Mouse (Mus musculus): ENCODE data around the gene Ica1. TPM values are rescaled to one million over a fixed set of nuclear protein-coding genes. Genes with fewer than 3 reads are reported as not detected.

The Ica1 gene
- total RNA-seq, 2 experiments from 2014 or later = 4.4 to 4.8 TPM

DNA sequence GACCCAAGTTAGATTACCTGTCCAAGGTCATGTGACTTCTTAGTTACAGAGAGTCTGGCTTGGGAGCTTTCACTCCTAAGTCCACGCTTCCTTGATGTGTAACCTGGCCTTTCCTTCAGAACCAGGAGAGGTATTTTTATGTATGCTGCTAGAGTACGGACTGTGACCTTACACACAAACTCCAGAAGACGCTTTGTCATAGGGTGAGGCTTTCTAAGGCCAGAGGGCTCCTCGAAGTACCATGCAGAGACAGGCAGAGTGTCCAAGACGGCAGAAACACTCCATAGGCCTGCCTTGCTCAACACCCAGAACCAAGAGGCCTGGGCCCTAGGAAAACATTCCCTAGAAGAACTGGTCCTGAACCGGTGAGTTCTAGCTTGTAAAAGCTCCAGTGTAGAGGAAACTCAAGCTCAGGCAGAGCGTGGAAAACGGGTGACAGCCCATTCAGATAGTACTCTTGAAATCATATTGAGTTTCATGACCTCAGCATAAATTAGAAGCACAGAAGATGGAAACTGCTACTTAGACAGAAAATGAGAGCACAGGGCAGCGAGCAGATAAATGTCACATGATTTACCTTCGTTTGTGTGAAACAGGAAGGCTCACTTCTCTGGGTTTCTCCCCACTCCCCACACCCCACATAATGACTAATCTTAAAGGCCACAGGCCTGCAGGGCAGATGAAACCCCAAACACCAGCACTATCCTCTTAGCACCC is 129.9 kb downstream of the Ica1 start:
- peak; percentile 66 for ATAC-seq (ENCODE audit: poor library complexity, severe bottlenecking)

DNA sequence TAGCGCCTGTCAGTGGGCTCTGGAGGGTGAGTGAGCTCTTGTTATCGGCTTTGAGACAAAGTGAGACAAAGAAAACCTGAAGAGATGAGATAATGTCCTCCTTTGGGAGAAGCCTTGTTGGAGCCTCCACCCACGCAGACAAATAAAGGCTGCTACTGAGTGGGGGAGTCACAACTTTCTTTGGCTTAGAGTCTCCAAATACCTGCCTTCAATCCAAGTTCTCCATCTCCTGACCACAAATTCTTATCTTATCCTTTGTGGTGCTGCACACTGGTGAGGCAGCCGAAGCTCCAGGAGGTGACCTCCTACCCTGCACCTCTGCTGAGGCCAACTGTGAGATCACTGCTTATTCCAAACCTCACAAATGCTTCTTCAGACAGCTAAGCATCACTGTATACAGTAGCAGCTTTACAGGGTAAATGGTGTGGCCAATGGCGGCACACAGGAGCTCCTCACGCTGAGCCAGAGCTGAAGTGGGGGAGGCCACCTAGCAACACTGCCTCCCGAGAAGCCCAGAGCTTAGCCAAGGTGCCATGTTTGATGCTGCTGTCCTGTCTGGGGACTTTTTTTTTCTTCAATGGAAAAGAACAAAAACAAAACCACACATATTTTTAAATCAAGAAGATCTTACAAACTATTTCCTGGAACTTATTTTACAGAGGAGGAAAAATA is 130.6 kb downstream of the Ica1 start:
- ATAC-seq (ENCODE audit: poor library complexity, severe bottlenecking) = no peak

DNA sequence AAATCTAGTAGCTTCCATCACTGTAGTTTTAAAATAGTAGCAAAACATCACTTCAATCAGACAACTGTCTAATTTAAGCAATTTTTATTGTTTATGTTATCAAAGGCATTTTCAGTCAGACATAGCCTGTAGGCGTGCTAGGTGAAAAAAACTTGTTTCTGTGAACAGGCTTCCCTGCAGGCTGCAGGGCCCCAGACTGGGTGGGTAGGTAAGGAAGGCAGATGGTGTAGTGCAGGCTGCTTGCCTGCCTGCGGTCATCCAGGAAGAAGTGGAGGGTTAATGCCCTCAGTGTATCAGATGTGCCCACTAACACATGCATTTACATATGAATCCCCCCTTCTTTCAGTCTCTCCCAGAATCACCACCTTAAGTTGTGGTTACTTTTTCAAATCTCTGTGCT is 132.6 kb downstream of the Ica1 start:
- ATAC-seq (ENCODE audit: poor library complexity, severe bottlenecking) = no peak

DNA sequence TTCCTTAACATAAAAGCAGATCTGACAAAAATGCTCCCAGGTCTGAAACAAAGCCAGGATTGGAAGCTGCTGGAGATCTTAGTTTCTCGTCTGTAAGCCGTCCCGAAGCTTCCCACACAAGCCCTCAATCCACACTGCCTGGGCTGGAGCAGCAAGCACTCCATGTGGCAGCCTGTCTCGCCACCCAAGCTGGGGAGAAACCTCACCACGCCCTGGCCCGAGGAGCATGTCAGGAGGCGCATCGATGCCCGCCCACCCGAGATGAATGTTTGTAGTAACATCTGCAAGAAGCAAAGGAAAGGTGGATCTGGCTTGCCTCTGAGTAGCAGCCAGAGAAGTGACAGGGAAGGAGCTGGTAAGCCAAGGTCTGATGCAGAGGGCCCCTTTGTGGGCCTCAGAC is 133.6 kb downstream of the Ica1 start:
- ATAC-seq (ENCODE audit: poor library complexity, severe bottlenecking) = no peak

DNA sequence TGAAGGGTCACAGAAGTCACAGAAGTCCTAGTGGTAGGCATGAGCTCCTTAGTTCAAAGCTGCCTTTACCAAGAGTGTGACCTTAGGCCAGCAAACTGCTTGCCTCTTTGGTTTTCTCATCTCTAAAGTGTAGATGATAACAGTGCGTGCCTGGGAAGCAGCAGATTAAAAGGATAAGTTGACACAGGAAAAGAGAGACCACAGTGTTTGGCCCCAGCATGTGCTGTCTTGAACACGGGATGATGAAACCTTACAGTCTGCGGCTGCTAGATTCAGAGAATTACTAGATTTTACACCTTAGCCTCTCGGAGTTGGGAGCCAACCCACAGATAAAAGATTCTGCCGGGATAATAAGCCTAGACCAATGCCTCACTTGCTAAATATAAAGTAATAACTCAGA is 137.4 kb downstream of the Ica1 start:
- peak; percentile 49; the same call in 1 of the 2 replicates for ATAC-seq (ENCODE audit: poor library complexity, severe bottlenecking)

DNA sequence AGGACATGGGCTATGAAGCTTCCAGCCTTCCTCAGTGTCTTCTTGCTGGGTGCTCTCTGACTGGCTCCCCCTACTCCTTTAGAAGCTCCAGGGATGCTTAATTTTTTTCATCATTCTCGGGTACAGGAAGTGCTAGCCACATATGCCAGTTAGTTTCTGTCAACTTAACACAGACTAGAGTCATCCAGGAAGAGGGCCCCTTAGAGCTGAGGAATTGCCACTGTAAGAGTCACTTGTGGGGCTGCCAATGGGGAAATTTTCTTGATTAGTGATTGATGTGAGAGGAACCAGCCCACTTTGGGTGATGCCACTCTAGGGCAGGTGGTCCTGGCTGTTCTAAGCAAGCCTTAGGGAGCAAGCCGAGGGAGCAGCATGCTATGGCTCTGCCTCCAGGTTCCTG is 138.8 kb downstream of the Ica1 start:
- no peak for ATAC-seq (ENCODE audit: poor library complexity, severe bottlenecking)

DNA sequence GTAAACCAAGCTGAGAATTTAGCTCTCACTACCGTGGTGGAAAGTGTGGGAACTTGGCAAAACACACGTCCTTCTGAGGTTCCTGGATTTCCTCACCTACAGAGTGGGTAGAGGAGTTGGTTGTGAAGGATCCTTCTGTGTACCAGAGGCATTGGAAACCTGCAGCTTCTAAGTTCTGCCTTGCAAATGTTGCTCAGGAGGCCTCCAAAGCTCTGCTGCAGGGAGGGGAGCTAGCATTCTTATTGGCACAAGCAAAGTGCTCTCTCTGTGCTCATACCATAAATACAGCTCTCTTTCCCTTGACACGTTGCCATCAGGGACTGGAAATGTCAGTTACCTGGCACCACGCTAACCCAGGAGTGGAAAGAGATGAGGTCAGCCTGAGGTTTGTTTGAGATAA is 139.4 kb downstream of the Ica1 start:
- no peak for ATAC-seq (ENCODE audit: poor library complexity, severe bottlenecking)

DNA sequence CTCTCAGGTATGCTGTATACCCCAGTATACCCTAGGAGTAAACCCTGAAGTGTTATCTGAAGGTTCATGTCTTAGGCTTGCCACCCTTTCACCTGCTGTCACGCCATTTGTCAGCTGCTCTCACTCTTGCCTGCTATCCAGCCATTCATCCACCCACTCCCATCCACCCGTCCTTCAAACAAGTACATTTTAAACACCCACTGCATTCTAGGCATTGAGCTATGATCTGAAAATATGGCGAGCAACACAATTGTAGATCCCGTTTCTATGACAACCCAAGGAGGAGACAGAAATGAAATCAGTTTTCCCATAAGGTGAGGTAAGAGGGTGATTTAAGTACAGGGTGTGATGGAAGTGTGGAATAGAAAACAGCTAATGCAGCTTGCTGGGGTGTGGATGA is 140.2 kb downstream of the Ica1 start:
- ATAC-seq (ENCODE audit: poor library complexity, severe bottlenecking) = no peak

DNA sequence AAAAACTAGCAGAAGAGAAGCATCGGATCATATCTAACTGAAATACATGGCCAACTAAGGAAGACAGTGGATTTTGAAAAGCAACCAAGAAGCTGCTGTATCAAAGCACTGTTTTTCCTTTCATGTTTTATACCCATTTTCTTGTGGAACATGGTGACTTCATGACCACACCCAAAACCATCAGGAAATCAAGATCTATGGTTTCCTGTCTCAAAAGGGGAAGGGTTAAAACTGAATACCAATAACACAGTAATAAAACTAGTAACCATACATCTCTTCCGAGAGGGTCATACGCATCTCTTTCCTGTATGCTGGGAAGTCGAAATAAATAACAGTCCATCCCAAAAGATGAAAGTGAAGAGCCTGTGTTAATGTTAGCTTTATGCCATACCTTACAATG is 145.6 kb downstream of the Ica1 start:
- ATAC-seq (ENCODE audit: poor library complexity, severe bottlenecking) = peak; percentile 52

DNA sequence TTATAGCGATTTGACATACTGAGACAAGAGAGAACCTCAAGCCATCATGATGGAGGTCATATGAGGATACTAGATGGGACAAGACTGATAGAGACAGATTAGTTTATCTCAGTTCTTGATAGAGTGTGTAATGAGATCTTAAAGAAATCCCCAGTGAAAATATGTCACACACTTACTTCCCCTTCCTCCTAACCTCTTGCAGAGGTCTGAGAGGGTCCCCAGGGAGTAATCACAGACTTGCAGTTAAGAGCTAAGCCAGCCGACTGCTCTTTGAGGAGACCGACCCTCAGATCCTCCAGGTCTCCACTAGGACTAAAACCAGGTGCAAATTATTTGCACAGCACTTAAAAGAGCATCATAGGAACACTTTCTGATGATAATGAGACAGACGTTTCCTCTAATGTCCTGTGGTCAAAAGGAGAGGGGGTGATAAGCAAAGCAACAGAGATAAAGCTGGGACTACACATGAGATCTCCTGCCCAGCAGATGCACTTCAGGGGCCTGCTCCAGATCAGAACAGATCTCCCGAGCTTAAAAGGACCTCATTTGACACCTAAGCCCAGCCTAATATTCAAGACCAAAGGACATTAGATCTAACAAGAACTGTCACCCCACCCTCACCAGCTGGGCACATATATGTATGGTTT is 146.2 kb downstream of the Ica1 start:
- peak; percentile 33 for ATAC-seq (ENCODE audit: poor library complexity, severe bottlenecking)

DNA sequence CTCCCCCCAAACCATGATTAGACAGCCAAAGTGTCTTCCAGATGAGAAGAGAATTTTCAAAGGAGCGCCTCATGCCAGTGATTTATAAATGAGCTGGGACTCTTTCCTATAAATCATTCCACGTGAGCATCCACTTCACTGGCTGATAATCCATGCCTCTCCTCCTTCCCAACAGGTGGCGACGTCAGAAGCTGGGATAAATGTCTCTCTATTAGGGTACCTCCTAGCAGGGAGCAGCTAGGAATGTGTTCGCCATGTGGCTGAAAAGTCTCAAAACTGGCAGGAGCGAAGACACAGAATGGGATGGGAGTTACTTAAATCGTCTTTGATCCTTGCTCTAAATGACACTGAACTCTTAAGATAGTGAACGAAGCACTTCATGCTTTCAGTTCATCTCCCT is 146.9 kb downstream of the Ica1 start:
- no peak for ATAC-seq (ENCODE audit: poor library complexity, severe bottlenecking)

DNA sequence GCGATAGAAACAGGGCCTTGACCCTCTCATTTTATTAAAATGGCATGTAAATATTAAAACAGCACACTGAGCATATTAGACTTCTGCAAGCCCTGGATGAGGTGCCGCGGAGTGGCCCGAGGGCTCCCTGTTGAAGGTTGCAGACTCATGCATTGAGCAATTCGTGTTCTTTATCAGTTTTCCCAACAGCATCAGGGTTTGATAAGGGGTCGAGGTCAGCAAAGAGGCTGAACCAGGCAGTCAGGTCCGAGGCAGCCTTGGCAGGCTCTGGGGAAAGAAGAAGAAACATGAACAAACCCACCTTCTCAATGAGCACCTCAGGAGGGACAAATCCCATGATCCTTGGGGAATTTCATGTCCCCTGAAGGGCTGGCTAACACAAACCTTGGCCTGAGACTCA is 147.8 kb downstream of the Ica1 start:
- no peak for ATAC-seq (ENCODE audit: poor library complexity, severe bottlenecking)

DNA sequence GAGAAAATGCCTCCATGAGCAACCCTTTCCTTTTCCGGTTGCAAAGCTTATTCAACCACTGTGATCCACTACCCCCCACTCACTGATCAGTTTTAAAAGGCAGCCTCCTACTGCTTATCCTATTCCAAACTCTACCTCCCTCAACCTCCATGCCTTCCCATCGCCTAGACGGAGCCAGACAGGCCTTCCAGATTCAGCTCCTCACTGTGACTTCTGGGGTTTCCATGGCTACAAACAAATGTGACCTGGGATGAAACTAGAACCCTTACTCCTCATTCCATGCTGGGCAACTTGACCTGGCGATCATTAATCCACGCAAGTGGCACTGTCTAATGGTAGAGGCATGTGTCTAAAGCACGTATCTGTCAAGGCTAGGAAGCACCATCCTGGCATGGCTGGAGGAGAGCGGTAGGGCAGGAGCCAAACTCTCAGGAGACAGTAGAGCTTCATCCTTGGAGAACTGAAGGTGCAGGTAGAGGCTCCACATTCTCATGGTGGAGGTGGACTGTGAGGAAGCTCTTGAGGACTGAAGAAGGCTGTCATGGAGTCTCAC is 149.5 kb downstream of the Ica1 start:
- no peak for ATAC-seq (ENCODE audit: poor library complexity, severe bottlenecking)

DNA sequence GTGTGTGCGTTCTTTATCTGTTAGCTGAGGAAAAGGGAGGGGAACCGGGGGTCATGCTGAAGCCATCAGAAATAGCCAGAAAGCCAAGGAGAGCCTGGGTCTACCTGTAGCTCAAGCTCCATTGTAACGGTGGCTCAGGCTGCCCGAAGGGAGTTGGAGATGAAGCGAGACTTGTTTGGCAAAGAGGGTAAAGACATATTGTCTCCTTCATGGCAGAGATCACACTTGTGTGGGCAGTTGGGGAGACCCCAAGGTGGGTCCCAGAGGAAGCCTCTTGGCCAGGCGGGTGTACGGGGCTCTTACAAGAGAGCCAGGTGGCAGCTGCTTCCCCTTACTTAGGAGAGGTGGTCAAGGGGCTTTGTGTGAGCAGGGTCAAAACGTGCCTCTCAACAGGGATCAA is 150.1 kb downstream of the Ica1 start:
- no peak for ATAC-seq (ENCODE audit: poor library complexity, severe bottlenecking)

DNA sequence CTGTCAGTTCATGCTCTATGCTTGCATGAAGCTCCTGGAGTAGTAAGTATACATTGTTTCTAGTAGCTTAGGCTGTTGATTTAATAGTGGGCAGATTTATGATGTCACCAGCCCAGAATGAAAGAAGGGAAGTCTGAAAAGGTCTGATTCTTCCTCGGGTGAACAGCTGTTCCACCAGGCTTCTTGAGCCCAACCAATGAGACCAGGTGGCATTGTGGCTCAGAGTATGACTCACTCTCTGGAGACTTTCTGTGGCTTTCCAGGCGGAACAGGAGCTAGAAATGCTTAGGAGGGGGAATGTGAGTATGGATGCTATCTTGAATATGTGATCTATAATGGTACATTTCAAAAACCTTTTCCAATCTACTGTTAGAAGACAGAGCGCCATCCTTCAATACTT is 155.2 kb downstream of the Ica1 start:
- no peak for ATAC-seq (ENCODE audit: poor library complexity, severe bottlenecking)

DNA sequence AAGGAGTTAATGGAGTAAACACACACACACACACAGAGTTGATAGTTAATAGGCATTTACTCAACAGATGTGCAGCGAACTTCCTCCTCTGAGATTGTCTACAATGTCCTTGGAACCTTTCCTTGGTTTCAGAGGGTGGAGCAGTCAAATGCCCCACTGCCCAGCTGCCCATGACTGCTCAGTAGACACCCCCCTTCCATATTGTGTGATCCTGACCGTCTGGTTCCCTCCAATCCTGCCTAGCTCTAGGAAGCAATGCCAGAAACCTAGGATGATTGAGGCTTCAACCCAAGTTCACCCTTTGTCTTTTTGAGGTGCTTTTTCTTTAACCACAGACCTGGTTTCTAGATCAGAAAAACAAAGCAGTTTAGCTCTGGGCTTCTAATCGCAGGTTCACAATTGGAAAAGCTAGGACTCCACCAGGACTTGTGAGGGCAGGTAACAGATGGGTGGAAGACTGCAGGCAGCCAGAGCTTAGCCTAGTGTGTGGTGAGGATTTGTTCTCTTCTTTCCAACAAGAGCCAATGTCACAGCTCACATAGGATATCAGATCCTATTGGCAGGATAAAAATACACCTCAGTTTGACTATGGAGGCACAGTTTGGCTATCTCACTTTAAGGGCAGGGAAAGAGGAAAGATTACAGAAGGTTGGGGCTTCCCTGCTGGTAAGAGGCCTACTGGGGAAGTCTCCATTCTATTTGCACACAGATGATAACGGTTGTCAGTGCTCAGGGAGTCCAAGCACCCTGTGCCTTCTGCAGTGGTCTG is 158.5 kb downstream of the Ica1 start:
- ATAC-seq (ENCODE audit: poor library complexity, severe bottlenecking) = no peak

DNA sequence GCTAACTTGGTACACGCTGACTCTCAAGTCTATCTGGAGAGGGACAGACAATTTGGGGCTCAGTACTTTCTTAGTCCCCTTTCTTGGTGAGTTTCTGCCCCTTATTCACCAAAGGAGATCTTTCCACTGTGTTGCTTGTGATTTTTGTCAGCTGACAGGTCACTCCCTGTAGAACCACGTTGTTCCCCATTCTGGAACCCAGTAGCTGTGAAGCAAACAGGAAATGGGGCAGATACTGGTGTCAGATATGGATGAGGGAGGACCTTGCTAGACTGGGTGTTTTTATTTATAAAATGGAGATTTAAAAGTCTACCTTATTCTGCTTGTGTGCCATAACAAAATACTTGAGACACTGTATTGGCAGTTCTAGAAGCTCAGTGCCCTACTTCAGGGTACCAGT is 160.9 kb downstream of the Ica1 start:
- ATAC-seq (ENCODE audit: poor library complexity, severe bottlenecking) = peak; percentile 86

DNA sequence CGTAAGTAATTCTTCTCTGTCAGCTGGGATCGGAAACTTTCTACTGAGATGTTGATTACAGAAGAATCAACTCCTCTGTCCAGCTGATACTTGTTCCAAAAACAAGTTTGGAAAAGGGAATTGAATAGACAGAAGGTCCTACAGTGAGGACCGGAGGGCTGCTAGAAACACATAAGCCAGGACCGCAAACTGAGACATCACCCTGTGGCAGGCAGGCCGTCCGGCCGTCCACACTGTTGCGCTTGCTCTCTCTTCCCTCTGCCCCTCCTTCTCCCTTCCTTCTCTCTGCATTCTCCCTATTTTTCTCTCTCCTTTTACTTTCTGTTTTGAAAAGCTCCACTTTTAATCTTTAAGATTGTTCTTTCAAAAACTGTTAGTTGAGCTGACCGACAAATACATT is 186.6 kb downstream of the Ica1 start:
- no peak for ATAC-seq (ENCODE audit: poor library complexity, severe bottlenecking)

DNA sequence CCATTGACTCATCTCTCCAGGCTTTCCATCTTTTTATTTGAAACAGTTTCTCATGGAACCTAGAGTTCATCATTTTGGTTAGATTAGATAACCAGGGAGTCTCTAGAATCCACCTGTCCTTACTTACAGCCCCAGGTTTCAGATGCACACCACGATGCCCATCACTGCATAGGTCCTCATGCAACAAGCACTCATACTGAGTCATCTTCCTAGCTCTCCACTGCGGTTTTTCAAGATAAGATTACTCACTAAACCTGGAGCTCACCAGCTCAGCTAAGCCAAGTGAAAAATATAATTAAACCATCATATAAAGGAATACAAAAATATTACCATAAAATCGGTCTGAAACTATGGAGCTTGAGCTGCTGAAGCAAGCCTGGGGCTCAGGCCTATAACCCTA is 194.4 kb downstream of the Ica1 start:
- no peak for ATAC-seq (ENCODE audit: poor library complexity, severe bottlenecking)

DNA sequence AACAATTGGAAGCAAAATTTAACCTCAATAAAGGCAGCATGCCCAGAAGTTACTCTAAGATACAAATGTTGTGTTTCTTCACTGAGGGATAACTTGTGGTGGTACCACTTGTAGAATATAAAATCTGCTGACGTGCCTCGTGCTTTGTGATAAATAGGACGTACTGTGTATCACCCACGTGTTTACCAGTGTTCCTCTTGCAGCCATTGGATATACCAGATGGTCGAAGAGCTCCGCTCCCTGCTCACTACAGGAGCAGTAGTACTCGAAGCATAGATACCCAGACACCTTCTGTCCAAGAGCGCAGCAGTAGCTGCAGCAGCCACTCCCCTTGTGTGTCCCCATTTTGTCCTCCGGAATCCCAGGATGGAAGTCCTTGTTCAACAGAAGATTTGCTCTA is 195.9 kb downstream of the Ica1 start:
- ATAC-seq (ENCODE audit: poor library complexity, severe bottlenecking) = no peak
